Mouse (Mus musculus) cortical plate, adult 2 months (tissue): Measurements from ENCODE around the gene Rep15. TPM values are rescaled to one million over a fixed set of nuclear protein-coding genes. Genes with fewer than 3 reads are reported as not detected.

Source experiments
- H3K27ac ChIP-seq: fragments of 200-500 bp; 2 replicates; pipeline ENCODE4 v1.5.1; 2012; ENCODE audit warnings: low read length, control low read depth, inconsistent platforms; ENCODE audit not compliant: insufficient read depth
- H3K4me1 ChIP-seq: fragments of 200-500 bp; 2 replicates; pipeline ENCODE4 v1.6.1; 2011; ENCODE audit warnings: low read length; ENCODE audit not compliant: control insufficient read depth, insufficient read depth
- H3K4me3 ChIP-seq: fragments of 200-500 bp; 2 replicates; pipeline ENCODE4 v1.5.1; 2011; ENCODE audit warnings: mild to moderate bottlenecking, low read length, control low read depth; ENCODE audit not compliant: insufficient read depth
- CTCF ChIP-seq: fragments of 200-500 bp; IDR thresholded peaks from 2 replicates; pipeline ENCODE4 v1.5.1; 2011; ENCODE audit warnings: mild to moderate bottlenecking, control low read depth, low read length; ENCODE audit not compliant: insufficient read depth; ENCODE audit errors: extremely low read depth
- POLR2A ChIP-seq: fragments of 200-500 bp; IDR thresholded peaks from 2 replicates; pipeline ENCODE4 v1.6.1; 2011; ENCODE audit warnings: mild to moderate bottlenecking, low read length, control low read depth; ENCODE audit not compliant: insufficient read depth; ENCODE audit errors: extremely low read depth
- polyA plus RNA-seq: library from polyadenylated mRNA; depleted of rRNA; stranded (reverse); fragments of >200 nt; gene quantifications from 2 replicates; pipeline ENCODE4 v1.2.3, GENCODE M21; 2012; rRNA removed

Rep15 gene
- polyA plus RNA-seq, result 1.2 and 1.5 TPM in 2 replicates

DNA sequence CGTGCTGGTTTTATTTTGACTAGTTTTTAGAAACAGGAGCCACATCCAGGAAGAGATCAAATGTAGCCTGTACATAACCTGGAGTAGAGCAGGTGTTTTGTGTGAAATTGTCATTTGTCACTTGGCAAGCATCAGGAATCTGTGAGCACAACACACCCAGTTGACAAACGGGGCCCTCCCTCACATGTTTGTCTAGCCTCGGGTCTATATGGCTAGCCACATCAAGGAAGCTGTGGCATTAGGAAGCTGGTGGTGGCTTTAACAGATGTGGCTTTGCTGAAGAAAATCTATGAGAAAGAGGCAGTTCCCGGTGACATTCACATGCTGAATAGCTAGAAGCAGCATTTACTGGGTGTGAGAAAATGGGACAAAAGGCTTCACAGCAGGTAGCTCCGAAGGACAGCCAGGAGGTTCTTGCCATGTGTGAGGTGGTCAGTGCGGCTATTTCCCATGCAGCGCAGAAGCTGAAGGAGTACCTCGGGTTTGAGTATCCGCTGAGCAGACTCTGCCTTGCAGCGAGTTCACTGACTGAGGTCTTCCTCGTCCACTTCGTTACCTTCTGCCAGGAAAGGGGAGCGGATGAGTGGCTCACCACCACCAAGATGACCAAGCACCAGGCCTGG is at the start of gene Rep15:
Gene Rep15 (plus strand): TSS at position 282 of the 623 bp plus-strand sequence.
- Histone ChIP-seq H3K4me1 (peaks cover 6% of the 10 kb centered on the region; the same call in 1 of the 2 replicates), H3K27ac (no peak within 1 kb of the TSS), H3K4me3 (no peak within 1 kb of the TSS)
- TF ChIP-seq CTCF, result no peak
- TF ChIP-seq POLR2A, result no peak

DNA sequence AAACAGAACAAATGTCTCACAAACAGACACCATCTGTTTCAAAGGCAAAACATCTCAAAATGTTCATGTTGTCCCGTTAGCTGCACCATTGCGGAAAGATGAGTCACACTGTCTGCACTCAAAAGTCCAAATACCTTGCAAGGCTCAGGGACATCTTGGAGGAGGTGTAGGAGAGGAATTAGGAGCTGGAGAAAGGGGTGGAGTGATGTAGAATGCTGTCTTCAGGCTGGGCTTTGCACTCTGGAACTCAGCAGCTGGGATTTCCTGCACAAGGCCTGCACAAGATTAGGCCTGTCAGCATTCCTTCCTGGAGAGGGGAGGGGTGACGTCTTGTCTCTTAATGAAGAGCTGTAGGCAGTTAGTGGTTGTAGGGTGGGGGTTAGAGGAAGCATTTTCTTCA is 47.8 kb upstream of the Rep15 start:
- Histone ChIP-seq H3K27ac (no peak overlapping the region), H3K4me1 (peaks cover 5% of the 10 kb centered on the region; the same call in 1 of the 2 replicates), H3K4me3 (no peak overlapping the region)
- no peak for TF ChIP-seq CTCF
- TF ChIP-seq POLR2A, result no peak

DNA sequence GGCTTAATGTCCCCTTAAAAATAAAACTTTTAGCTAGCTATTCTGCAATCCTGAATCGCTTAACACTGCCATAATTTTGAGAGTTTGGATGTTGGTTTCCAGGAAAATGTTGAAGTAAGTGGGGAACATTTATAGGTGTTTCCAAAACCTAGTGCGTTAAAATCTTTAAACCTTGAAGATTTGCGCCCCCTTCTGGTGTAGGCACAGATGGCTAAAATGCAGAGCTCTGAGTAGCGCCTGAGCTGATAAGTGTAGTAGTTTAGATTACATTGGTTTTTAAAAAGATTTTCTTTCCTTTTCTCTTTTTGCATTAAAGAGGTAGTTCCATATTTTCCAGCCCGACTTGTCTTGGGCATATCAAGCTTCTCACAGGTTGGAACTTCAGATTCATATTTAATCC is 38.1 kb upstream of the Rep15 start:
- H3K4me1 ChIP-seq, result 0 out of 2 replicates have a peak, but pooled peaks cover 2% of the 10 kb centered on the region
- peak; percentile 54; the same call in 1 of the 2 replicates for TF ChIP-seq CTCF
- TF ChIP-seq POLR2A, result no peak
- no peak overlapping the region for H3K27ac ChIP-seq
- H3K4me3 ChIP-seq, result no peak overlapping the region

DNA sequence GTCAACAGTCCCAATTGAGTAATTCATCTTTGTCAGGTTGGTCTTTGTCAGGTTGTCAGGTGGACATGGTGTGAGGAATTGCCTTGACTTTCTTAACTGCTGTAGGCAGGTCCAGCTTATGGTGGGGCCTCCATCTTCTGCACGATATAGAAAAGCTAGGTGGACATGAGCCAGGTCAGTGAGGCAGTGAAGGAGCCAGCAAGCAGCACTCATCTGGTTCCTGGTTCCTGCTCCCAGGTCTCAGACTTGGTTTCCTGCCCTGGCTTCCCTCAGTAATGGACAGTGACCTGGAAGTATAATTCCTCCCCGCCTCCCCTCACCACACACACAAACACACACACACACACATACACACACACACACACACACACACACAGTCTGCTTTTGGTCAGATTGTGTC is 37.0 kb upstream of the Rep15 start:
- no peak overlapping the region for H3K4me3 ChIP-seq
- TF ChIP-seq POLR2A (no peak), CTCF (no peak)
- peaks cover 5% of the 10 kb centered on the region for H3K4me1 ChIP-seq

DNA sequence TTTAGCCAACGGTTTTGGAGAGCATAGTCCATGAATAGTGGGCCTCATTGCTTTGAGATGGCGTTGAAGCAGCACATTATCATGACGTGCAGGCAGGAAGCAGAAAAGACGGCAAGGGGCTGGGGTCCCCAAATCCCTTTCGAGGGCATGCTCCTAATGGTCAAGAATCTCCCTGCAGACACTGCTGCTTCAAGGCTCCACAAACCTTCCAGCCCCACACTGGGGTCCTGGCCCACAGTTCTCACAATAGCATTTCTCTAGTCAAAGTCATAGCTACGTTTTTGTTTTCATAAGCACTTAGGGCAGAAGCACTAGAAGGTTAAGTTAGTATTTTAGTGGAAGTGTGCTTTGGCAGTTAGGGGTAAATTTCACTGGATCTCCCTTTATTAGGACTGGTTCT is 36.5 kb upstream of the Rep15 start:
- no peak for TF ChIP-seq POLR2A
- TF ChIP-seq CTCF, result no peak
- no peak overlapping the region for H3K27ac ChIP-seq

More for the DNA sequence above, 37.0 kb upstream of the Rep15 start:
- H3K27ac ChIP-seq, result no peak overlapping the region

DNA sequence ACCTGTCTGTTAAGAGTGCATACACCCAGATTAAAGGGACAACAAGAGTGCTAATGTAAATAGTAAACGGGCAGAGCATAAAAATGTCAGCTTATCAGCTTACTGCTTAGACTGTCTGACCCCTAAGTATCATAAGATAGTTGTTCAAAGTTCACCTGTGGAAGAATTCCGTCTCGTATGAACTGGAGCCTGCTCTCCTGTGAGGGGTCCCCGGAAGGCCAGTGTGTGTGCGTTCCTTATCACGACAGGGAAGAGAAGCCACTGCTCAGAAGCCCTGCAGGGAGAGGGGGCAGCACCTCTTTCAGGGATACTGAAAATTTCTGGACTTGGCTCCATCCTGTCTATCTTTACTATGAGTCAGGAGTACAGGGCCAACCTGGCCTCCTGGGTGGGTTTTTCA is 35.4 kb upstream of the Rep15 start:
- H3K4me3 ChIP-seq, result no peak overlapping the region
- TF ChIP-seq POLR2A (no peak), CTCF (no peak)
- H3K4me1 ChIP-seq, result peaks cover 5% of the 10 kb centered on the region
- no peak overlapping the region for H3K27ac ChIP-seq

More for the DNA sequence above, 36.5 kb upstream of the Rep15 start:
- Histone ChIP-seq H3K4me3 (no peak overlapping the region), H3K4me1 (peaks cover 5% of the 10 kb centered on the region)

DNA sequence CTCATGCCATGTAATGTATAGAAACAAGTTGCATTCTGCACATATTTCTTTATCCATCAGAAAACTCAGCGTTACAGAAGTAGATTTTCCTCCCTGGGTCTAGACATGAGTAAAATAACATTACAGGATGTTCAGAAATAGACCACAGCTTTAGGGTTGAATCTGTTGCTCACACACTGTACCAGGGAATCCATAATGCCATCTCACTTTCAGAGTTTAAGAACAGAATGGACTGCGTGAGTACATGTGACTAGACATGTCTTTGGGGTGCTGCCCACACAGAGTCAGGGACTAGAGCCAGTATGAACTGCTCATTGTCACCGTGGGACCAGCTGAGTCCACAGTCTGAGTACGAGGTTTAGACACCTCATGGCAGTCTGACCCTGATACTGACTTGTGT is 33.7 kb upstream of the Rep15 start:
- Histone ChIP-seq H3K27ac (no peak overlapping the region), H3K4me1 (peaks cover 5% of the 10 kb centered on the region), H3K4me3 (no peak overlapping the region)
- TF ChIP-seq CTCF (no peak), POLR2A (no peak)

DNA sequence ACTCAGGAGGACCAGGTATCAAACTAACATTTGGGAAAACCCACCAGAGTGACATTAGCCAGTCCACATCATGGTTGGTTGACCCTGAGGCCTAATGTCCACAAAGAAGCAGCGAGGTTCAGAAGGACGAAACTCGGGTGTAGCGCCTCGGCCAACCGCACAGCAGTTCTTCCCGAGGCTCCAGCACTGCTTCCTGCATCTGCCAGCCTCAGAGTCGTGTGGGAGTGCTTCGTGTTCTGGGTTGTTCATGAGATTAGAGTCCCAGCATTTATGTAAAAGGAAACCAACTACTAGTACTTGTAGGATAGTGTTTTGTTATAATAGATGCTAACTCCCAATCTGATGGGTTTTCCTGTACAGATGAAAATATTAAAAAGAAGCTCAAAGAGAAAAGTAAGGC is 33.1 kb upstream of the Rep15 start:
- Histone ChIP-seq H3K27ac (no peak overlapping the region), H3K4me3 (no peak overlapping the region), H3K4me1 (peaks cover 5% of the 10 kb centered on the region)
- TF ChIP-seq CTCF (no peak), POLR2A (no peak)

DNA sequence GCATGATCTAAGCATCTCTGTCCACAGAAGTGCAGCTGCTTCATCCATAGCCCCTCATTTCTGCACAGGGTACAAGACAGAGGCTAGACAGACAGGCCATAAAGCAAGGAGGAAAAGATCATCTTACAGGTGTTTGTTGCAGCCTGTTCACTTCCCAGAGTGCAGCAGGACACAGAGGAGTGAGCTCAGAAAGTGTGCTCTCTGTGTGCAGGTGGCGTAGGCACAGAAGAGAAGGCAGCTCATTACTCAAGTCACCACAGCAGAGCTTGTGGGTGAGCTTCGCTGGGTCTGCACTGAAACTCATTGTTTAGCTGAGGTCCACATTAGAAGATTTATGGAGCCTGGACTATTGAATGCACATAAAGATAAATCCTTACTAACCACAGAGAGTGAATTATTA is 32.6 kb upstream of the Rep15 start:
- Histone ChIP-seq H3K4me1 (peaks cover 5% of the 10 kb centered on the region), H3K4me3 (no peak overlapping the region), H3K27ac (no peak overlapping the region)
- TF ChIP-seq CTCF (no peak), POLR2A (no peak)

DNA sequence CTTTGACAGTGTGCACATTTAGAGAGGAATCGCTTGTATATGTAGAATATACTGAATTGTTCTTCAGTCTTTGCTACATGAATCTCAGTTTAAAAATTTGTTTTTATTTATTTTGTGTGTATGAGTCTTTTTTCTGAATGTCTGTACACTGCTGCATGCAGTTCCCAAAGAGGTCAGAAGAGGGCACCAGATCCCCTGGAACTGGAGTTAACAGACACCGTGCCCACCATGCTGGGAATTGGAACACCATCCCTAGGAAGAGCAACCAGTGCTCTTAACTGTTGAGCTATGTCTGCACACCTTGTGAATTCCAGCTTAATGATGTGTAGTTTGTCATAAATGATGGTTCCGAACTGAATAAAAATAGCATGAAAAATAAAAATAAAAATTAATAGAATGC is 24.2 kb upstream of the Rep15 start:
- H3K27ac ChIP-seq, result no peak overlapping the region
- H3K4me1 ChIP-seq, result no peaks in the 10 kb centered on the region
- H3K4me3 ChIP-seq, result no peak overlapping the region
- peak; percentile 66 for TF ChIP-seq CTCF
- TF ChIP-seq POLR2A, result no peak

DNA sequence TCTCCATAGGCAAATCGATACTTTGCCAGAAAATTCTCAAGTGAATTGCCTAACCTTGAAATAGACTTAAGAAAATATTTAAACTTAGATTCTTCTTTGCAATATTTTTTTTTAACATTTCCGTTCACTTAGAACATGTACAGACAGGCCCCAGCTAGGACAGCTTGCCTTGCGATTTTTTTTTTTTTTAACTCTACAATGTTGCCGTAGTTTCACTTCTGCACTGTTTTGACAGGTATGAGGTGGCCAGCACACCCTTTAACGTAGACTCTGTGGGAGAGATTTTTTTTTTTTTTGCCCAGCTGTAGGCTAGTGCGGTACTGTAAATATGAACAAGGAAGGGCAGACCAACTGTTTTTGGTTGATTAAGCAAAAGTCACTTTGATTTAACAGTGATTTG is 22.0 kb upstream of the Rep15 start:
- TF ChIP-seq POLR2A, result no peak
- no peak for TF ChIP-seq CTCF
- Histone ChIP-seq H3K4me1 (no peaks in the 10 kb centered on the region), H3K27ac (no peak overlapping the region), H3K4me3 (no peak overlapping the region)
